Mouse (Mus musculus) activated CD4-positive, CD25-positive, alpha-beta regulatory T cell, adult 4 months (primary cell): ENCODE data around the gene Gm20388. TPM values are rescaled to one million over a fixed set of nuclear protein-coding genes. Genes with fewer than 3 reads are reported as not detected.

Experiments
- ATAC-seq: one replicate; pipeline ENCODE4 v1.8.0; 2017
- polyA plus RNA-seq, 2 experiments: library from polyadenylated mRNA; unstranded; fragments of 100-300 nt; shearing (Covaris generic); gene quantifications; one replicate each; pipeline ENCODE4 v1.2.1; 2017

Gm20388 gene
- polyA plus RNA-seq, 2 experiments from 2014 or later, result 9.9 to 12.3 TPM

DNA sequence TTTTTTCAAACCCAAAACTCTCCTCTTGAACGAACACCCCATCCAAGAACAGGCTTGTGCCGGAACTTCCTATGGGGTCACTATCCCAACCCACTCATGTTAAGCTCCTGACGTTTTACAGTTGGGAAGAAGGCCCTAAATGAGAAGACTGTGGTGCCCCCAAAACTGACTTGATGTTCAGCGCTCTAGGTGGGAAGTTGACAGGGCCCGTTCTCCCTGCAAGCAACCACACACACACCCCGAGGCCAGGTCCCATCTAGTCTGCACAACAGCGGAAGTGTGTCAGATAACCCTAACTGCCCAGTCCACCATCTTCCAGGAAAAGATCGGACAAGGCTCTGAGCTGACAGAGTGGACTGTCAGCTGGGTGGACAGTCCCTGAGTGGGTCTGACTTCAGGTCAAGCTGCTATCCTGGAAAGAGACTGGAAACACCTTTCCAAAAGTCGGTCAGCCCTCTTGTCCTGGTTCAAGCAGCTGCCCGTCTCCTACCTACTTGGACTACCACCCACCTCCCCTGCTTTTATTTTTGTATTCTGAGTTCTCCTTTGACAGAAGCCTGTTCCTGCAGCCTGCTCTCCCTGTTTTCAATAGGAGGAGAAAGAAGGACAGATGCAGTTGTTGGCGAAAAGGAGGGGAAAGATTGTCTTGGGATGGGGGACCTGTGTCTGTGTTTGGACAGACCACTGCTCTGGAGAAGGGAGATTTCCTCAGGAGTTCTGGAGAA is 1161.9 kb downstream of the Gm20388 start:
- no peak for ATAC-seq

DNA sequence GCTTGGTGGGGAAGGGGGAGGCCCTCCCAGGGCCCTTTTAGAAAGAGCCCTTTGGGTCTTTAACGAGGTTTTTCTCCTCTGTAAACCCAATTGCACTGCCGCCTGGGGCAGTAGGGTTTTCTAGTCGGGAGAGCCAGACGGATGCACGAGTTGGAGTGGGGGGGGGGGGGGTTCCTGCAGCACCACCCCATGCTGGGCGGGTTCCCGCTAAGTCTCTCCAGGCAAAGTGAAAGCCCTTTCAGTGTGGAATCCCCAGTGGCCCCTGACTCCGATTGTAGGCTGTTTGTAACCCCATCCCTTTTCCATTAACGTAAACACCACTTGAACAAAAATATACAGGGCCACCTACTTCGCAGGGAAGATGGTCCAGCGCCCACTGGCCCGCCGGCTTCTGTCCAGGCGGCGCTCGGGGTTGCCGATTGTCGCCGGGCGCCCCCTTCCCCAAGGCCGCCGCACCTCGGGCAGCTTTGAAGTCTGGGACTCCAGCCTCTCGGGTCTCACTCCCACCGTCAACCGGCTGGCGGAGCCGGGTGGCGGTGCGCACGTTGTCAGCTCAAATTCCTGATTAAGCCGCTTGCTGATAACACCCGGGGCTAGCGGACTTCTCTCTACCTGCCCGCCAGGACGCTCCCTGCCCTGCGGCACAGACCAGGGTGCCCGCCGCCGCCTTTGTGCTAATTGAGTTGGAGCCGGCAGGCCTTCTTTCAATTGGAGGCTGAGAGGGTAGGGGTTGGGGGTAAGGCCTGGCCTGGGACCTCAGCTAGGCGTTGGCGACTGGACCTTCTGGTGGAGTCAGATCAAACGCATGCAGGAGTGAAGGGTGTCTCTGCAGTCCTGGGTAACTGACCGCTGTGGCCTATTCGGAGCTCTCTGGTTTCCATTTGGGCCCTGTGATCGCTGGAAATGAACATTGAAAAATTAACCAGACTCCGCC is 1162.8 kb downstream of the Gm20388 start:
- no peak for ATAC-seq

DNA sequence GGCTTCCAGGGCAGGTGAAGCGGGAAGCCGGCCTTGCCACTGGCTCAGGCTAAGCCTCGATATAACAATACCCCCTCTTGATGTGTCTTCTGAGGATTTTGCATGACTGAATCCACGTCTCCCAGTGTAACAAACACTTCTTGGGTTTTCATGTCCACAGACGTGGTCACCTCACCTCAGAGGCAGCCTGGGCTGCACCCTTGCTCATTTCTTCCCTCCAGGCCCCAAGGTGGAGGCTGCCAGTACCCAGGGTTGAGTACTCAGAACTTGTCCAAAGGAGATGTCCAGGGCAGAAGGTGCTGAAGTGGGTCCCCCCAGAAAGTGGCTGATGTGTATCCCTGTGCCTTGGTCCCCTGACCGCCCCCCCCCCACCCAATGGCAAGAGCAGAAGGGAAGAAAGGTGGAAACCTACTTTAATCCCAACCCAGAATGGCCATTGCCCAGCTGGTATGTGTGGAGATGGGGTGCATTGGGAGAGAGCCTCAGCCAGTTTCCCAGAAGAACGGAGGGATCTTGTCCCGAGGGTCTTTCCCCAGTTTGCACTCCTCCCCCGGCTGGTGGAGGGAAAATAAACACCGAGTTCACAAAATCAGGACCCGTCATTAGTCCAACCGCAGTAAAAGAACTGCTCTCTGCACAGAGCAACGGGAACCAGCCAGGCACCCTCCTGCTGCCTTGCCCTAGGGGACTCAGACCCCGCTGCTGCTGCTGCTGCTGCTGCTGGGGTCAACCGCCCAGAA is 1163.6 kb downstream of the Gm20388 start:
- no peak for ATAC-seq

DNA sequence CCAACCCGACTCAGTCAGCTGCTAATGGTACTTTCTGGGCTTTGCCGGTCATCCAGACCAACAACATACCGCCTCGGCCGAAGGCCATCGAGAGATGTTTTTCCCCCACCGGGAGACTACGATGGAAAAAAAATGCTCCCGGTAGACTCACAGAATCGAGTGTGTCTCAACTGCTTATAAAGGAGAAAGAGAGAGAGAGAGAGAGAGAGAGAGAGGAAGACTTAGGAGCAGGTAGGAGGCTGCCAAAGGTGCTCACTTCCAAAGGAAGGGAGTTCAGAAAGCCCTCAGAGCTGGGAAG is 1164.2 kb downstream of the Gm20388 start:
- ATAC-seq, result no peak

DNA sequence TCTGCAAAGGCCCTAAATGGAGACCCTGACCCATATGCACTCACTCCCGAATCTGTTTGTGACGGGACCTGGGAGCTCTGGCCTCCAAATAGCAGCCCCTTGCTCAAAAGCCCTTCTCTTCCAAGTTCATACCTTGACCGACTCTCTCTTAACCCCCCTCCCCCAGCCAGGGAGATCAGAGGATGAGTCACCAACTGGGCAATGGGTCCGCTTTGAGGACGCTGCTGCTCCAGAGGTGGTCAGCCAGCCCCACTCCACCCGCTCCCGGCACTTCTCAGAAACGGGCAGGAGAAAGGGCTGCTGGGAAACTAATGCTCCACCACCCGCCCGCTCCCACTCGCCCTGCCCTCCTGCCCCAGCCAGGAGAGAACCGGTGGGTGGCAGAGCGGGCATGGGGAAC is 1165.3 kb downstream of the Gm20388 start:
- ATAC-seq, result no peak

DNA sequence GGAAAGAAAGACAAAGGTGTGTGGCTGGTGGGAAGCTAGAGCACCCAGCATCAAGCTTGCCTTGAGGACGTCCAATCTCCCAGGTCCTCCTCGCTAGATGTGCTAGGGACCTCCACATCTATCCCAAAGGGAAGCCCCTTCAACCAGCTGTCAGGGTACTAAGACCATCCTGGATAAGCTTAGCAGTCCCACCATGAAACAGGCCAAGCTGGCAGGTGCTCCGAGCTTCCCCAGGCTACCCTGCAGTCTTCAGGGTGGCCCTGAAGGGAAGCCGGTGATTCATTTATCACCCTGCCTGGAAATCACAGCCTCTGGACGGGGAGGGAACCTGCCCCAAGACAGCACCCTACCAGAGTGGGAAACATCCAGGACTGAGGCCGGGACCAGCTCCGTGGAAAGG is 1165.9 kb downstream of the Gm20388 start:
- ATAC-seq, result no peak

DNA sequence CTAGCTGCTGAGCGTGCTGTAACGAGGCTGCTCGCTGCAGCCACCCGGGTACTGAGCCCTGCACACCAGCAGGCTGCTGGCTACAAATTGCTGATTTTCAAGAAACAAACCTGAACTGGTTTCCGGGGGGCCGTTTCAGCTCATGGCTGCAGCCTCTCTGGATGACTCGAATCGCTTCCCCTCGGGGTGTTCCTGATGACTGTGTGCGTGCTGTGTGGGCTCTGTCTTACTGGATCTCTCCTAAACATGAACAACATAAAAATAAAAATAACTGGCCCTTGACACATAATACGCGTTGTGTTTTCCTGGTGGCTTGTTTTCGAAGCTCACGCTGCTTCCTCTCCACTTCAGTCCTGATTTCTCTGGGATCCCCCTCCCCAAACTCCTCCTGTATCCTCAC is 1168.1 kb downstream of the Gm20388 start:
- no peak for ATAC-seq

DNA sequence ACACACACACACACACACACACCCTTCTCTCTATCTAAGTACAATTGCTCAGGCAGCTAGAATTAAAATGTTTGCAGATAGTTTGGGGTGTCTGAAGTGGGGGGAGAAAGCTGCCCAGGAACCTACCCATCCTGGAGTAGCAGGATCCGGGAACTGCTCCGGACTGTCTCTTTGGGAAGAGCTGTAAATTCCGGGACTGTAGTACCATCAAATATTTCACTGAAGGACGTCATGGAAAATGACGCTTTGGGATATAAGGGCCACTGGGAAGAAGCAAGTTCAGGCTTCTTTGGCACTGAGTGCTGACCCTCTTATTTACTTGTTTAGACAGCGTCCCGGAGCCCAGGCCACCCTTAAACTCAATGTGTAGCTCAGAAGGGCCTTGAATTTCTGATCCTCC is 1168.6 kb downstream of the Gm20388 start:
- no peak for ATAC-seq

DNA sequence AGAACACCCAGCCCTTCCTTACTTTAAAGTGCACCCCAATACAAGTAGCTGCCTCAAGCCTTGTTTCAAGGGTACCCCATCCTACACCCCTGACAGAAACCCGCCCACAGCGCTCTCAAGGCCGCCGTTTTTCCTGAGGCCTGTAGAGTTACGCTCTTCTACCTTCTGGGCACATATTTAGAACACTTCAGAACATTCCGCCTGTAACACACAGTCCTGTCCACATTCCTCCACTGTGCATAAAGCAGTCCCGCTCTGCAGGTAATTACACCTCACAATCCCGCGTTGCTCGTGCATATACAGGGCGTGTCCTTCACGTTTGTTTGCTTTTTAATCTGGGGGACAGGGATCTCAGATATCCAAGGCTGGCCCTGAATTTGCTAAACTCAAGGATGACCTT is 1169.3 kb downstream of the Gm20388 start:
- ATAC-seq, result no peak

DNA sequence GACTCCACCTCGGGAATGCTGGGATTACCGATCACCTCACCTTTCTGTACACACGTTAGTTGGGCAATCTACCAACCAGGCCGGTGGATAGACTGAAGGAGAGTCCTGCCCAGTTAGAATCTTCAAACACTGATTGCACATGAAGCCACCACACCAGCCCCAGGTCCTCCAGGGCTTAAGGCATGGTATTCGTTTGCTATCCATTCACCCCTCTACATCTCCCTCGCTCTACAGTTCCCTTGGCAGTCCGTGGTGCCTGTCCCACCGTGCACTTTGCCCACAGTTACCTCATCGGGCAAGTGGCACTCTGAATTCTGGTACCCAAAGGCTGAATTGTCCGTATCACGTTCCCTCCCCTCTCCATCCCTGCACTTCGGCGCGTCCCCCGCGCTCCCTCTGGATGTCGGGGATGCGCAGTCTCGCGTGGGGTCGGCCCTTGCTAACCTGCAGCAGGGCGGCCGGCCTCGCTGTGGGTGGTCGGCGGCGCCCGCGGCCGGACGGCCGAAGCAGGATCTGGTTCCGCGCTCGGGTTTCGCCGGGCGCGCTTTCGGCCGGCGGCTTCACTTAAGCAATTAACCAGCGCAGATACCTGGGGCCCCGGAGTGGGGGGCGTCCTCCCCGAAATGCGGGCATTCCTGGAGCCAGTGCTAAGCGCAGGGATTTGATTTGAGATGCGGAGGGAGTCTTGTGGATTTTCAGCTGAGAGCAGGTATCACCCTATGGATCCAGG is 1169.9 kb downstream of the Gm20388 start:
- no peak for ATAC-seq

DNA sequence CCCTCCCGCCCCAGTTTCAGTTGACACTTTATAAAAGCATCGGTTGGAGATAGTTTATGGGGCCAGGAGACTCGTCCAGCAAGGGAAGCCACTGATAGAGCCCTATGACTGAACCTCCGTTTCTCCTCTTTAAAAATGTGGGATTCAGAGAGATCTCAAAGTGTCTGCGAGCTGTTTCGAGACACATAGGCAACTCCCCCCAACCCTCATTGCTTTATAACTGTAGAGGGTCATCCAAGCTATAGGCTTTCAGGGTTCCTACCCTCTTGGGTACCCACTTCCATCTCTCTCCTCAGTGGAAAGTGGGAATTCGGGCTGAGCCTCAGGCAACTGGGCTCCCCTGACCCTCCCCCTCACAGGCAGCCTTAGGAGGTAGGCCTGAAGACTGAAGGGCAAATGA is 1170.8 kb downstream of the Gm20388 start:
- ATAC-seq, result no peak

DNA sequence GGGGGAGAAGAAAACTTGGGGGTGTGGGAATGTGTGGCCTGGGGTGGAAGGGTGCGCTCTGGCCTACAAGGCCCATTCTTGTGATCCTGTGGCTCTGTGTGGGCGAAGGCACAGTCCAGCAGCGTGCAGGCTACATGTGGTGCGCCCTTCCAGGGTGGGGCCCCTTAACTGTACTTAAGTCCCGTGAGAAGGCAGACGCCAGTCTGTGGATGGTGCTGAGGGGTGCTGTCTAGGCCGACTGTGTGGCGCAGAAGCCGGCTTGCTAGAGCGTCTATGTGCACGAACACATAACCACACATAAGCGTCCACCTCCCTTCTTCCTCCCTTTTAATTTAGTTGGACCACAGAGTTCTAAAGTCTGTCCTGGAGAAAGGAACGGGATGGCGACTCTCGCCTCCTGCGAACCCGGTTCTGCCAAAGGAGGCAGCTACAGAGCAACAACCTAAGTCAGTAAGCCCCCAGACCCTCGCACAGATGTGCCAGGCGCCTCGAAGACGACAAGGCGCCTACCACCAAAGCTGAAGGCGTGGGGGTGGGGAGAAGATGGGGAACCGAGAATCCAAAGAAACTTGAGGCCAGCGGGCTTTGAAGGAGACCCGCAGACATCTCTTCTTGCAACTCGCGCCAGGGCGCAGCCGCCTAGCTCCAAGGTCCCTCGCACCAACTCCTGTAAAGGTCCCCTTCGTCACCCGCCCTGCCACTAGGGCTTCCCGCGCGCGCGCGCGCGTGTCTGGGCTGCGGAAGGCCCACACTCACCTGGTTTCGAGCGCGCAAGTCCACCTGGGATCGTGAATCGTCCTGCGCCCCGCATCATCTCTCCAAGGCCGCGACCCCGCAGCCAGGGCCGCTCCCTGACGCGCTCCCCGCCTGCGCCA is 1171.8 kb downstream of the Gm20388 start:
- no peak for ATAC-seq

DNA sequence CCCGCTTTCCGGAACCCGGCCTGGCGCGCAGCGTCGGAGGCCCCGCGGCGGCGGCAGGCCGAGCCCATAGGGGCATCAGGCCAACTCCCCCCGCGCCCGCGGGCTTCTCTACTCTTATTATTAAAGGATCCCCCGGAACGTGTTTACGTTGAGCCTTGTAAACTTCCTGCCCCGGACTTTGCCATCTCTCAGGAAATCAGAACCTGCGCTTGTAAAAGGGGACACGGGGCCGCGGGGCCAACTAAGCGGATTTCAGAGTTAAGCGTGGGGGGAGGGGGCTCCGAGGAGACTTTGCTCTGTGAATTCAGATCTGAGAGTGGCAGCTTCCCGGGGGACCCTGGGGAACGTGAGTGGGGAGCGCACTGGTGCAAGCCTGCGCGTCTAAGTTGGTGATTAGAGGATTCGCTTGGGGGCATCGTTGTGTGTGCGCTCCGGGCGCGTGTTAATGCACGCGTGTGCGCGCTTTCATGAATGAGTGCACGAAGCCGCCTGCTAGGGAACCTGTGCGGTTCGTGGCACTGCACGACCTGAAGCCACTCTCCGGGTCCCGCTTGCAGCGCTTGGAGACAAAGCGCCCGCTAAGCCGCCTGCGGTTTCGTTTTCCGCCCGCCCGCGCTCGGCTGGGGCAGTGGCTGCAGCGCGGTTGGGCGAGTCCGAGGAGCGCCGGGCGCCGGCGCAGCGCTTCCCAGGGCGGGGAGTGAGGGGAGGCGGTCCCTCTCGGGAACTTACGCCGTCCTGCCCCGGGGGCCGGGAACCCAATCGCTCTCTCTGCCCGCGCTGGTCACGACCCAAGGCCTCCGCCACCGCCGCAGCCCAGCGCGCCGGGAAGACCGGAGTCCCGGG is 1172.7 kb downstream of the Gm20388 start:
- ATAC-seq, result no peak

DNA sequence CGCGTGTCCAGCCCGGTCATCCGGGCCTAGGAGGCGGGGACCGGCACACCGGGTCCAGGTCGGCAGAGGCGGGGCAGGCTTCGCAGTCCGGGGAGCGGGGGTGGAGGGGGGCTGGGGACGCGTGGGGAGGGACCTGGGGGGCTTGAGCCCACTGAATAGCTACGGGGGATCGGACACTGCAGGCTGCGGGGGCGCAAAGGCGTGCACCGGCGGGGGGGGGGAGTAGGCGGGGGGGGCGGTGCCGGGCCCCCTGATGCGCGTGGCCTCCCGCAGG is 1173.2 kb downstream of the Gm20388 start:
- ATAC-seq, result no peak

DNA sequence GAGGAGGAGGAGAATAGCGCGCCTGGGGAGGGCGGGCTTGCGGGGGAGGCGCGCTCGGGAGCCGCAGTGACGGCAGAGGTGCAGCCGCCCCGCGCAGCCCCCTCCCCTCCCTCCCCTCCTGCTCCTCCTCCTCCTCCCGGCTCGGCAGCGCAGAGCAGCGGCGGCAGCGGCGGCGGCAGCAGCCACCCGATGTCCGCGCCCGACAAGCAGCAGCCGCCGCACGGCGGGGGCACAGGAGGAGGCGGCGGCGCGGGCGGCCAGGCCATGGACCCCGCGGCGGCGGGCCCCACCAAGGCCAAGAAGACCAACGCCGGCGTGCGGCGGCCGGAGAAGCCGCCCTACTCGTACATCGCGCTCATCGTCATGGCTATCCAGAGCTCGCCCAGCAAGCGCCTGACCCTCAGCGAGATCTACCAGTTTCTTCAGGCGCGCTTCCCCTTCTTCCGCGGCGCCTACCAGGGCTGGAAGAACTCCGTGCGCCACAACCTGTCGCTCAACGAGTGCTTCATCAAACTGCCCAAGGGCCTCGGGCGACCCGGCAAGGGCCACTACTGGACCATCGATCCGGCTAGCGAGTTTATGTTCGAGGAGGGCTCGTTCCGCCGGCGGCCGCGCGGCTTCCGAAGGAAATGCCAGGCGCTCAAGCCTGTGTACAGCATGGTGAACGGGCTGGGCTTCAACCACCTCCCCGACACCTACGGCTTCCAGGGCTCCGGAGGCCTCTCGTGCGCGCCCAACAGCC is 1173.7 kb downstream of the Gm20388 start, which contains the start of gene Foxf1:
Gene Foxf1, plus strand, starts transcription at position 177 of the 742 bp plus-strand sequence.
- no peak for ATAC-seq

DNA sequence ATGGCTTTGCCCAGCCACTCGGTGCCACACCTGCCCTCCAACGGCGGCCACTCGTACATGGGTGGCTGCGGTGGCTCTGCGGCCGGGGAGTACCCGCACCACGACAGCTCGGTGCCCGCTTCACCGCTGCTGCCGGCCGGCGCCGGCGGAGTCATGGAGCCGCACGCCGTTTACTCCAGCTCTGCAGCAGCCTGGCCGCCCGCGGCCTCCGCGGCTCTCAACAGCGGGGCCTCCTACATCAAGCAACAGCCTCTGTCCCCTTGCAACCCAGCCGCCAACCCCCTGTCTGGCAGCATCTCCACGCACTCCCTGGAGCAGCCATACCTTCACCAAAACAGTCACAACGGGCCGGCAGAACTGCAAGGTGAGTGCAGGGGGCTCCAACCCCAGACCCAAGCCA is 1174.4 kb downstream of the Gm20388 start:
- no peak for ATAC-seq

DNA sequence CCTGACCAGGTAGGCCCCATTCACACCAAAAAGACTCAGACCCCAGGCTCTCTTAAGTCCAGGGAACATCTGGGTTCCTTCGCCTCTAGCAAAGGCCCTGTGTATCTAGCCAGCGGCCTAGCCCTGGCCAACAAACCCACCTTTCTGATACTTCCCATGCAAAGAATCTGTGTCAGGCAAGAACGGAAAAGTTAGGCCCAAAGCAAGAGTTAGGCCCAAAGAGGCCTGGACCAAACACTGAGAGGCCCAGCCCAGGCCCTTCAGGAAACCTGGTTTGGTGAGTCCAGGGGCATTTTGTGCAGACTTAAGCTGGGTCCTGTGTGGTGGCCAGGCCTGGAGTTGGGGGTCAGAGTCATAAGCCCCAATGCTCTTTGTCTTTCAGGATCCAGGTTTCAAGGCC is 1174.9 kb downstream of the Gm20388 start:
- ATAC-seq, result no peak

DNA sequence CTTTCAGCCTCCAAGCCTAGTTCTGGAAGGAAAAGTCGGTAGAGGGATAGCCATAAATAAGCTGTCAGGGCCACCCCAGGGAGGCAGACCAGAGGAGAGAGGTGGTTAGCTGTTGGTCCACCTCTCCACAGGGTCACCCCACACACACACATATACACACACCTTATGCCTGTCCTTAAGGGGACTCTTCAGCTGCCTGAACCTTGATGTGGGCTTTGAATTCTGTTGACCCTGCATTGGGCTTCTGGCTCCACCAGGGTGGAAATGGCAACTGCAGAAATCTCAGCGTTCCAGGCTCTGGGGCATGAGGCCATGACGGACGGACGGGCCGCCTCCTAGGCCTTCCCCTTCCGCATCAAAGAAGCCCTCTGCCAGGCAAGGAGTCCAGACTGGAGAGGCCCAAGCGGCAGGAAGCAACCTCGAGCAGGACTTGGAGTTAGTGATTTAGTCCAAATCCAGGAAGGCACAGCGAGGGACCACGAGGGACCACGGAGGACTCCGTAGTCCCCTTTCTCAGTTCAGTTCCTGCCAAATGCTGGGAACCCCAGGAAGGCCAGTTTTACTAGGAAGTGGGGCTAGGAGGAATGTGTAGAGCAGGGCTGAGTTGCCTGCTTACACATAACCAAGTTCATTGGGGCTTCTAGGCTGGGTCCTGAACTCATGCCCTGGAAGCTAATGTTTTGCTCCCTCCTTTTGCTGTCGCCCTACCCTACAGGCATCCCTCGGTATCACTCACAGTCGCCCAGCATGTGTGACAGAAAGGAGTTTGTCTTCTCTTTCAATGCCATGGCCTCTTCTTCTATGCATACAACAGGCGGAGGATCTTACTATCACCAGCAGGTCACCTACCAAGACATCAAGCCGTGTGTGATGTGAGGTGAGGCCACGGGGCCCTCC is 1175.6 kb downstream of the Gm20388 start:
- ATAC-seq, result no peak

DNA sequence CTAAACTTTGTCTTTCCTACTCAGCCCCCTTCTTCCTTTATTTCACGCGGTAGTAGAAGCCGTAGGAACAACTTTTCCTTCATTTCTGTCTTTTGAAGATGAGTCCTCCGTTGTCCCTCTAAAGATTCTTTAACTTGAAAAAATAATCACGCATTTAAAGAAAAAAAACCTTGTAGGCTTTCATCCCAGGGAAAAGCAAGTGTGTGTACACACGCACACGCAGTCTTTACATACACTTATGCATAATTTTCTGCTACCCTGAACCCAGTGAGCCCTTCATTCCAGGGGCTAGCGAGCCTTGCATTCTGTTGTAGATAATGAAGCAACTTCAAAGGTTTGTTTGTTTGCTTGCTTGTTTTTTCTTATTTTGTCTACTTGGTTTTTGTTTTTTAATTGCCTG is 1177.6 kb downstream of the Gm20388 start:
- ATAC-seq, result no peak
